ENCODE assay signal across 23 mouse cellular contexts in genomic region chr5:83780419-83780818, GRCm38 (mm10).
DNase-seq lines count a peak whose midpoint lies in the region; ATAC-seq and TF ChIP-seq lines count a peak whose summit lies in the region.
"Had no signal": no experiment of that assay in that cellular context is flagged by ENCODE, and none has a peak within 500 bp of the region (broad histone marks: within the 10 kb centered on the region; RNA-seq: fewer than 3 reads in every experiment).

No protein-coding gene starts in this region.

- H3K36me3 ChIP-seq in midbrain, embryonic 11.5 days (ENCODE audit: control insufficient read depth, insufficient read depth, low read length): no peaks in the 10 kb centered on the region
- no peaks in the 10 kb centered on the region for H3K36me3 ChIP-seq in midbrain, embryonic 16.5 days (ENCODE audit: control insufficient read depth, insufficient read depth, low read length)
- H3K36me3 ChIP-seq in forebrain, embryonic 16.5 days (ENCODE audit: control insufficient read depth, insufficient read depth): no peaks in the 10 kb centered on the region
- H3K36me3 ChIP-seq in stomach, postnatal 0 days (ENCODE audit: control insufficient read depth, insufficient read depth, low read length): no peaks in the 10 kb centered on the region
- H3K36me3 ChIP-seq: embryonic facial prominence, embryonic 12.5 days; heart, embryonic 15.5 days; hindbrain, embryonic 10.5 days had no signal

- no peak overlapping the region for H3K4me2 ChIP-seq in midbrain, embryonic 11.5 days
- H3K4me2 ChIP-seq in midbrain, embryonic 16.5 days (ENCODE audit: low read length): no peak overlapping the region
- H3K4me2 ChIP-seq in forebrain, embryonic 16.5 days (ENCODE audit: low read length): no peak overlapping the region
- no peak overlapping the region for H3K4me2 ChIP-seq in stomach, postnatal 0 days (replicated peaks; ENCODE audit: low read depth)
- H3K4me2 ChIP-seq: embryonic facial prominence, embryonic 12.5 days; heart, embryonic 15.5 days; liver, embryonic 11.5 days had no signal

- no peaks in the 10 kb centered on the region for H3K4me1 ChIP-seq in midbrain, embryonic 11.5 days (ENCODE audit: control insufficient read depth, insufficient read depth, low read length)
- H3K4me1 ChIP-seq in midbrain, embryonic 16.5 days (ENCODE audit: control insufficient read depth, insufficient read depth, low read length): no peaks in the 10 kb centered on the region
- peaks cover 3% of the 10 kb centered on the region for H3K4me1 ChIP-seq in forebrain, embryonic 16.5 days (replicated peaks; ENCODE audit: control insufficient read depth, insufficient read depth, low read length)
- no peaks in the 10 kb centered on the region for H3K4me1 ChIP-seq in stomach, postnatal 0 days (replicated peaks; ENCODE audit: control insufficient read depth, insufficient read depth)
- H3K4me1 ChIP-seq: embryonic facial prominence, embryonic 12.5 days; heart, embryonic 15.5 days had no signal

- H3K27ac ChIP-seq in midbrain, embryonic 11.5 days (ENCODE audit: low read depth, low read length): no peak overlapping the region
- no peak overlapping the region for H3K27ac ChIP-seq in midbrain, embryonic 16.5 days (ENCODE audit: low read length)
- no peak overlapping the region for H3K27ac ChIP-seq in forebrain, embryonic 16.5 days (ENCODE audit: low read length)
- no peak overlapping the region for H3K27ac ChIP-seq in stomach, postnatal 0 days (replicated peaks)
- no peak overlapping the region for H3K27ac ChIP-seq in left cerebral cortex, adult 2 months
- H3K27ac ChIP-seq: embryonic facial prominence, embryonic 12.5 days; heart, adult 2 months; heart, embryonic 15.5 days; hindbrain, embryonic 10.5 days had no signal

- TF ChIP-seq EP300 in stomach, postnatal 0 days (optimal IDR thresholded peaks at IDR 0.05): no peak

- 26% methylated on average over 1 of the region's 1 CpGs for WGBS in midbrain, embryonic 11.5 days
- 22% methylated on average over 1 of the region's 1 CpGs for WGBS in midbrain, embryonic 16.5 days
- WGBS in forebrain, embryonic 16.5 days: 23% methylated on average over 1 of the region's 1 CpGs
- WGBS in stomach, postnatal 0 days: 41% methylated on average over 1 of the region's 1 CpGs

- TF ChIP-seq CTCF in stomach, postnatal 0 days (IDR thresholded peaks at IDR 0.05; ENCODE audit: low read depth): peak; percentile 18; the same call in 1 of the 2 replicates
- TF ChIP-seq CTCF in left cerebral cortex, adult 2 months (IDR thresholded peaks at IDR 0.05): no peak; the same call in 1 of the 2 replicates

- ATAC-seq in midbrain, embryonic 11.5 days (ENCODE audit: low FRiP score): peak; percentile 68
- no peak for ATAC-seq in midbrain, embryonic 16.5 days
- ATAC-seq in forebrain, embryonic 16.5 days: peak; percentile 38; the same call in 1 of the 2 replicates
- ATAC-seq in stomach, postnatal 0 days (ENCODE audit: low FRiP score, low TSS enrichment): no peak
- ATAC-seq: intestine, embryonic 16.5 days had no signal

- intact Hi-C loops in left cerebral cortex, adult 2 months (cut with DNase I): no loop called here

- no peaks in the 10 kb centered on the region for H3K9me3 ChIP-seq in midbrain, embryonic 11.5 days (ENCODE audit: control insufficient read depth, low read length)
- no peaks in the 10 kb centered on the region for H3K9me3 ChIP-seq in midbrain, embryonic 16.5 days (replicated peaks; ENCODE audit: control insufficient read depth, low read length, poor library complexity, severe bottlenecking)
- no peaks in the 10 kb centered on the region for H3K9me3 ChIP-seq in forebrain, embryonic 16.5 days (ENCODE audit: control insufficient read depth, low read length)
- no peaks in the 10 kb centered on the region for H3K9me3 ChIP-seq in stomach, postnatal 0 days (ENCODE audit: control insufficient read depth, low read length)
- H3K9me3 ChIP-seq: embryonic facial prominence, embryonic 12.5 days; heart, embryonic 15.5 days; hindbrain, embryonic 10.5 days had no signal

- DNase-seq in embryo, embryonic 10.5 days (ENCODE audit: low spot score): peak; percentile 9
- DNase-seq in embryo, embryonic 10 days (ENCODE audit: low spot score): no peak
- DNase-seq in midbrain, embryonic 11.5 days (ENCODE audit: low spot score, missing footprints): no peak
- no peak for DNase-seq in stomach, postnatal 0 days (ENCODE audit: low spot score)
- no peak for DNase-seq in c-Kit-positive CD71-positive TER-119-positive erythroid progenitor cells, embryonic 14.5 days (ENCODE audit: low spot score)
- no peak for DNase-seq in left cerebral cortex, adult 2 months (ENCODE audit: extremely low spot score in 1 of 2, low spot score in 2 of 2)
- DNase-seq: adrenal gland, adult 8-10 months; cerebellum, adult 11 months; cerebellum, postnatal 14 days; gastrocnemius, postnatal 25 days; heart, adult 2 months; kidney, postnatal 4 days; layer of hippocampus, adult 9-11 months; lung, adult 2 months; right cerebral cortex, adult 18-20 months had no signal

- H3K9ac ChIP-seq in midbrain, embryonic 11.5 days (ENCODE audit: low read length): no peak overlapping the region
- H3K9ac ChIP-seq in midbrain, embryonic 16.5 days (ENCODE audit: low read depth, low read length): no peak overlapping the region
- H3K9ac ChIP-seq in forebrain, embryonic 16.5 days (replicated peaks; ENCODE audit: low read depth, low read length): no peak overlapping the region
- H3K9ac ChIP-seq in stomach, postnatal 0 days (ENCODE audit: low read length): no peak overlapping the region
- H3K9ac ChIP-seq: embryonic facial prominence, embryonic 12.5 days; heart, embryonic 15.5 days had no signal

- H3K27me3 ChIP-seq in midbrain, embryonic 11.5 days (ENCODE audit: control insufficient read depth, insufficient read depth, low read length): no peaks in the 10 kb centered on the region
- H3K27me3 ChIP-seq in midbrain, embryonic 16.5 days (ENCODE audit: control insufficient read depth, insufficient read depth, low read depth, low read length): no peaks in the 10 kb centered on the region
- no peaks in the 10 kb centered on the region for H3K27me3 ChIP-seq in forebrain, embryonic 16.5 days (replicated peaks; ENCODE audit: control insufficient read depth, insufficient read depth, low read length)
- H3K27me3 ChIP-seq in stomach, postnatal 0 days (ENCODE audit: control insufficient read depth, insufficient read depth, low read length): no peaks in the 10 kb centered on the region
- H3K27me3 ChIP-seq: embryonic facial prominence, embryonic 12.5 days; heart, embryonic 15.5 days had no signal

- H3K4me3 ChIP-seq in midbrain, embryonic 11.5 days (ENCODE audit: low read depth, low read length): no peak overlapping the region
- no peak overlapping the region for H3K4me3 ChIP-seq in midbrain, embryonic 16.5 days (ENCODE audit: low read depth, low read length)
- no peak overlapping the region for H3K4me3 ChIP-seq in forebrain, embryonic 16.5 days (replicated peaks; ENCODE audit: low read length)
- H3K4me3 ChIP-seq in stomach, postnatal 0 days (ENCODE audit: low read depth, low read length): no peak overlapping the region
- H3K4me3 ChIP-seq in left cerebral cortex, adult 2 months: no peak overlapping the region
- H3K4me3 ChIP-seq: embryonic facial prominence, embryonic 12.5 days; erythroblast, embryonic 14.5 days; heart, adult 2 months; heart, embryonic 15.5 days; hindbrain, embryonic 10.5 days had no signal

Comparison
In these comparisons a context has a peak if more than half of its experiments do, and no peak if none do; other contexts are left out.
1. ATAC-seq: peak in midbrain, embryonic 11.5 days (single experiment) and forebrain, embryonic 16.5 days (single experiment); none in midbrain, embryonic 16.5 days (single experiment) and stomach, postnatal 0 days (single experiment).